Mouse (Mus musculus) lung, embryonic 16.5 days (tissue): ENCODE results near the gene Sbk2. TPM values are rescaled to one million over a fixed set of nuclear protein-coding genes. Genes with fewer than 3 reads are reported as not detected.

Source experiments
- ATAC-seq: fragments of 200-750 bp; cut with Nextera tagmentation; 2 replicates; pipeline ENCODE4 v1.8.0; 2017; ENCODE audit warnings: low read depth, mild to moderate bottlenecking, moderate library complexity
- H3K27ac ChIP-seq: fragments of 300-500 bp; sonication (generic); 2 replicates; pipeline ENCODE4 v1.5.1; 2014; ENCODE audit warnings: mild to moderate bottlenecking, control low read depth, low read length
- H3K27me3 ChIP-seq: fragments of 300-500 bp; sonication (generic); 2 replicates; pipeline ENCODE4 v1.6.1; 2014; ENCODE audit warnings: low read depth, low read length, mixed read lengths; ENCODE audit not compliant: control insufficient read depth, insufficient read depth
- H3K36me3 ChIP-seq: fragments of 300-500 bp; sonication (generic); 2 replicates; pipeline ENCODE4 v1.6.1; 2014; ENCODE audit warnings: low read length; ENCODE audit not compliant: control insufficient read depth, insufficient read depth
- H3K4me1 ChIP-seq: fragments of 300-500 bp; sonication (generic); replicated peaks from 2 replicates; pipeline ENCODE4 v1.6.1; 2014; ENCODE audit warnings: low read length, mixed read lengths; ENCODE audit not compliant: control insufficient read depth, insufficient read depth
- H3K4me2 ChIP-seq: fragments of 300-500 bp; sonication (generic); 2 replicates; pipeline ENCODE4 v1.6.1; 2014; ENCODE audit warnings: low read depth, low read length, control low read depth
- H3K4me3 ChIP-seq: fragments of 300-500 bp; sonication (generic); 2 replicates; pipeline ENCODE4 v1.5.1; 2014; ENCODE audit warnings: mild to moderate bottlenecking, low read length, control low read depth
- H3K9ac ChIP-seq: fragments of 300-500 bp; sonication (generic); 2 replicates; pipeline ENCODE4 v1.6.1; 2014; ENCODE audit warnings: low read length, control low read depth
- H3K9me3 ChIP-seq: fragments of 300-500 bp; sonication (generic); 2 replicates; pipeline ENCODE4 v1.6.1; 2016; ENCODE audit warnings: low read length; ENCODE audit not compliant: control insufficient read depth
- WGBS: fragments of 180-500 bp; shearing (Covaris S2); extraction: QIAGEN DNeasy Blood & Tissue Kit; methylation state at CpG from one replicate; pipeline ENCODE4 v1.1.7; 2014; 5-methylcytosine and 5-hydroxymethylcytosine counted together
- polyA plus RNA-seq: library from polyadenylated mRNA; unstranded; fragments of >200 nt; fragmentation: Nextera tagmentation; extraction: Ambion mirVana; gene quantifications from 2 replicates; pipeline ENCODE4 v1.2.1, GENCODE M21; 2015

Sbk2 gene
- polyA plus RNA-seq, 1 experiment from 2014 or later = 0.85 TPM

DNA sequence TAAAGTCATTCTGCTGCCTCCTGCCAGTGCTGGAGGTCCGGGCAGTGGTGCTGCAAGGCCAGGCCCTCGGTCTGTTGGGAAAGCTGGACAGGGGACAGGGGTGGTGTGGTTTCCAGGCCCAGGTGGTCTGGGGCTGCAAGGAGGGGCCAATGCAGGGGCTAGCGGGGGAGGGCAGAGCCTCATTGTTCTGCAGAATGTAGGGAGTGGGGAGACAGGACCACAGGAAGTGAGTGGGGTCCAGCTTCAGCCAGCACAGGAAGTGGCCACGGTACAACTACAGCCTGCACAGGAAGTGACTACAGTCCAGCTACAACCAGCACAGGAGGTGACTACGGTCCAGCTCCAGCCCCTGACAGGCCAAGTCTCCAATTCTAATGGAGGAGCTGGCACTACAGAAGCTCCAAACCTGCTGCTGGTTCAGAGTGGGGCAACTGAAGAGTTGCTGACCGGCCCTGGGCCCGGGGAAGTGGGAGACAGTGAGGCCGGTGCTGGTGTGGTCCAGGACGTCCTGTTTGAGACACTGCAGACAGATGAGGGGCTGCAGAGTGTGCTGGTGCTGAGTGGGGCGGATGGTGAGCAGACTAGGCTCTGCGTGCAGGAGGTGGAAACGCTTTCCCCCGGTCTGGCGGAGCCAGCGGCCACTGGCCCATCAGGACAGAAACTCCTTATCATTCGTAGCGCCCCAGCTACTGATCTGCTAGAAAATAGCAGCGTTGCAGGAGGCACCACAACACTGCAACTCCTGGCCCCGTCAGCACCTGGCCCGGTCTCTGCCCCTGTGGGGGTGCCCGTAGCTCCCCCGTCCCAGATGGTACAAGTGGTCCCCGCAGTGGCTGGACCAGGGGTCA is 43.0 kb downstream of the Sbk2 start:
- Histone ChIP-seq H3K9me3 (no peaks in the 10 kb centered on the region), H3K9ac (peak overlapping the region; percentile 20; the same call in 1 of the 2 replicates), H3K27ac (peak overlapping the region; percentile 62), H3K36me3 (peaks cover 19% of the 10 kb centered on the region), H3K4me2 (0 out of 2 replicates have a peak overlapping the region, but pooled peaks have one; percentile 17), H3K4me3 (no peak overlapping the region), H3K27me3 (no peaks in the 10 kb centered on the region), H3K4me1 (peaks cover 41% of the 10 kb centered on the region)
- WGBS = 51% methylated on average over 23 of the region's 23 CpGs
- no peak for ATAC-seq

DNA sequence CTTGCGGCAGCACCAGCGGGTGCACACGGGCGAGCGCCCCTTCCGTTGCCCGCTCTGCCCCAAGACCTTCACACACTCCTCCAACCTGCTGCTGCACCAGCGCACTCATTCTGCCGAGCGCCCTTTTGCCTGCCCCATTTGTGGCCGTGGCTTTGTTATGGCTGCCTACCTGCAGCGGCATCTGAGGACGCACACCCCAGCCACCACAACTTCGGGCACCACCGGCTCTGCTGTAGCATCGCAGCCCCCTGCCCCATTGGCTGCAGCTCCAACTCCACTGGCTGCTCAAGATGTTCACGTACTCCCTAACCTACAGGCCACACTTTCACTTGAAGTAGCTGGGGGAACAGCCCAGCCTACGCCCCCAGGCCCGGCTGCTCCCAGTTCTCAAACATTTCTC is 43.7 kb downstream of the Sbk2 start:
- Histone ChIP-seq H3K27me3 (no peaks in the 10 kb centered on the region), H3K36me3 (peaks cover 19% of the 10 kb centered on the region), H3K9ac (no peak overlapping the region), H3K4me1 (peaks cover 37% of the 10 kb centered on the region), H3K4me3 (no peak overlapping the region), H3K27ac (peak overlapping the region; percentile 62), H3K9me3 (no peaks in the 10 kb centered on the region), H3K4me2 (no peak overlapping the region)
- 88% methylated on average over 19 of the region's 19 CpGs for WGBS
- no peak for ATAC-seq

DNA sequence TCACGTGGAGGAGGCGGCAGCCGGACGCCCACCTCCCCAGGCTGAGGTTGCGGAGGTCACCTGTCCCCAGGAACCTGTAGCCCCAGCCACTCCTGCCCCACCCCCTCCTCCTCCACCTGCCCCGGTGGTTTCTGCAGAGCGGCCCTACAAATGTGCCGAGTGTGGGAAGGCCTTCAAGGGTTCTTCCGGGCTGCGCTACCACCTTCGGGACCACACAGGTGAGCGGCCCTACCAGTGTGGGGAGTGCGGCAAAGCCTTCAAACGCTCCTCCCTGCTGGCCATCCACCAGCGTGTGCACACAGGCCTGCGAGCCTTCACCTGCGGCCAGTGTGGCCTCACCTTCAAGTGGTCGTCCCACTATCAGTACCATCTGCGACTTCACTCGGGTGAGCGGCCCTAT is 44.2 kb downstream of the Sbk2 start:
- H3K27ac ChIP-seq = no peak overlapping the region
- ATAC-seq = no peak
- H3K27me3 ChIP-seq = no peaks in the 10 kb centered on the region
- peaks cover 33% of the 10 kb centered on the region for H3K4me1 ChIP-seq
- no peak overlapping the region for H3K9ac ChIP-seq
- H3K4me2 ChIP-seq = no peak overlapping the region
- 85% methylated on average over 21 of the region's 21 CpGs for WGBS
- peaks cover 19% of the 10 kb centered on the region for H3K36me3 ChIP-seq
- H3K9me3 ChIP-seq = no peaks in the 10 kb centered on the region
- no peak overlapping the region for H3K4me3 ChIP-seq

DNA sequence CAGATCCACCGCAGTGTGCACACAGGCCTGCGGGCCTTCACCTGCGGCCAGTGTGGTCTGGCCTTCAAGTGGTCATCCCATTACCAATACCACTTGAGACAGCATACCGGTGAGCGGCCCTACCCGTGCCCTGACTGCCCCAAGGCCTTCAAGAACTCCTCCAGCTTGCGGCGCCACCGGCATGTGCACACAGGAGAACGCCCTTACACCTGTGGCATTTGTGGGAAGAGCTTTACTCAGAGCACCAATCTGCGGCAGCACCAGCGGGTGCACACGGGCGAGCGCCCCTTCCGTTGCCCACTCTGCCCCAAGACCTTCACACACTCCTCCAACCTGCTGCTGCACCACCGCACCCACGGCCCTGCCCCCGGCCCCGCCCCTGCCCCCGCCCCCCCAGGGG is 45.1 kb downstream of the Sbk2 start:
- peaks cover 32% of the 10 kb centered on the region for H3K4me1 ChIP-seq
- no peak overlapping the region for H3K9ac ChIP-seq
- peaks cover 19% of the 10 kb centered on the region for H3K36me3 ChIP-seq
- H3K4me3 ChIP-seq = no peak overlapping the region
- ATAC-seq = no peak
- no peaks in the 10 kb centered on the region for H3K9me3 ChIP-seq
- WGBS = 91% methylated on average over 16 of the region's 21 CpGs
- H3K4me2 ChIP-seq = no peak overlapping the region
- no peak overlapping the region for H3K27ac ChIP-seq
- no peaks in the 10 kb centered on the region for H3K27me3 ChIP-seq

DNA sequence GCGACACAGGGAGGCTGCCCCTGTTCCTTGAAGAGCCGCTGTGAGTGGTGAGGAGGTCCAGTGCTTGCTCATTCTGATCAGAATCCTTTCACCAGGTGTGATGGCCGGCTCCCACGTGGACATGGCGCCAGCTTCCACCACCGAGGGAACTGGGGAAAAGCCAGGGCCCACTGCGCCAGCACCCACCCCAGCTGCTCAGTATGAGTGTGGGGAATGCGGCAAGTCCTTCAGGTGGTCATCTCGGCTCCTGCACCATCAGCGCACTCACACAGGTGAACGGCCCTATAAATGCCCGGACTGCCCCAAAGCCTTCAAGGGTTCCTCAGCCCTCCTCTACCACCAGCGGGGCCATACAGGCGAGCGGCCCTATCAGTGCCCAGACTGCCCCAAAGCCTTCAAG is 45.5 kb downstream of the Sbk2 start:
- Histone ChIP-seq H3K4me3 (no peak overlapping the region), H3K4me2 (no peak overlapping the region), H3K27ac (no peak overlapping the region), H3K4me1 (peaks cover 28% of the 10 kb centered on the region), H3K27me3 (no peaks in the 10 kb centered on the region), H3K36me3 (peaks cover 19% of the 10 kb centered on the region), H3K9me3 (no peaks in the 10 kb centered on the region), H3K9ac (no peak overlapping the region)
- WGBS = 91% methylated on average over 15 of the region's 15 CpGs
- no peak for ATAC-seq

DNA sequence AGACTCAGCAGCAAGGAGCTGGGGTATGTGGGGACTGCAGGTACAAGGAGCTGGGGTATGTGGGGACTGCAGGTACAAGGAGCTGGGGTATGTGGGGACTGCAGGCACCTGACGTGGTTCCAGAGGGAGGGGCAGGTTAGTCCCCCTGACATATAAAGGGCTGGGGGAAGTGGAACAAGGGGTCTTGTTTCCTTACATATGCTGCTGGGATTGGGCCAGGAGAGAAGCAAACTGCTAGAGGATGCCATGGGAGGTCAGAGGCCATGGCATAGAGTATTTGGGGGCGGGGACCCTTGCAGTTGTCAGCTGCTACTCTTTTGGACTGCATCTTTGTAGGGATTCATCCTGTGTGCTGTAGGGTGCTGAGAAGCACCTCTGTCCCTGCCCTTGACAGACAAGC is 46.7 kb downstream of the Sbk2 start:
- no peak overlapping the region for H3K9ac ChIP-seq
- no peak overlapping the region for H3K27ac ChIP-seq
- H3K9me3 ChIP-seq = no peaks in the 10 kb centered on the region
- H3K27me3 ChIP-seq = no peaks in the 10 kb centered on the region
- ATAC-seq = no peak
- peaks cover 16% of the 10 kb centered on the region for H3K4me1 ChIP-seq
- H3K36me3 ChIP-seq = peaks cover 19% of the 10 kb centered on the region
- H3K4me2 ChIP-seq = no peak overlapping the region
- 97% methylated on average over 2 of the region's 2 CpGs for whole genome bisulfite sequencing
- no peak overlapping the region for H3K4me3 ChIP-seq

DNA sequence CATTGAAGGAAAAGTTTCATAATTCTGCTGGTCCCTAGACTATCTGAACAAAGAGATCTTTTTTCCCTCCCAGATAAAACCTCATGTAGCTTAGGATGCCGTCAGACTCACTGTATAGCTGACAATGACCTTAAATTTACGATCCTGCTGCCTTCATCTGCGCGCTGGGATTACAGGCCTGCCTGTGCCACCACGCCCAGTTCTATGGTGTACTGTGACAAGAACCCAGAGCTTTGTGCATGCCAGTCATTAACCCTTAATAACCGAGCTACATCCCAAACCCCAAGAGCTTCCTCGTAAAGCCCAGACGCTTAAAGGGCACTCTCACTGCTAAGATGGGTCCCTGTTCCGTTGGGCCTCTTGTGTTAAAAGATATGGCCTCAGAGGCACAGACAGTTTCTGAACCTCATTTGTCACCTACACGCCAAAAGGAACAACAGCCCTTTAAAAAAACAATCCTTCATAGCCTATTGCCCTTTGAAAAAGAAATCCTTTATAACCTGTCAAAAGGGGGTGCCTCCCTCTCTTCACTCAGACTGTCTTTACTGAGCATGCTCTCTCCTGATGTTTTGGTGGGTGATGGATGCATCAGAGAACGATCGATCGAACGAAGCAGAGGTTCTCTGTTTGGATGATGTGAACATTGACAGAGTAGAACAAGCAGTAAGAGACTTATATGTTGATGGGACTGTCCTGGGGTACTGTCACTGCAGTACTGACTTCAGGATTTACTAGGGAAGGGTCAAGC is 48.4 kb downstream of the Sbk2 start:
- Histone ChIP-seq H3K4me2 (peak overlapping the region; percentile 91), H3K27me3 (no peaks in the 10 kb centered on the region), H3K9ac (peak overlapping the region; percentile 96), H3K4me3 (peak overlapping the region; percentile 77), H3K36me3 (peaks cover 19% of the 10 kb centered on the region), H3K4me1 (peaks cover 14% of the 10 kb centered on the region), H3K9me3 (no peaks in the 10 kb centered on the region), H3K27ac (peak overlapping the region; percentile 97)
- ATAC-seq = peak; percentile 59
- 13% methylated on average over 14 of the region's 14 CpGs for WGBS

DNA sequence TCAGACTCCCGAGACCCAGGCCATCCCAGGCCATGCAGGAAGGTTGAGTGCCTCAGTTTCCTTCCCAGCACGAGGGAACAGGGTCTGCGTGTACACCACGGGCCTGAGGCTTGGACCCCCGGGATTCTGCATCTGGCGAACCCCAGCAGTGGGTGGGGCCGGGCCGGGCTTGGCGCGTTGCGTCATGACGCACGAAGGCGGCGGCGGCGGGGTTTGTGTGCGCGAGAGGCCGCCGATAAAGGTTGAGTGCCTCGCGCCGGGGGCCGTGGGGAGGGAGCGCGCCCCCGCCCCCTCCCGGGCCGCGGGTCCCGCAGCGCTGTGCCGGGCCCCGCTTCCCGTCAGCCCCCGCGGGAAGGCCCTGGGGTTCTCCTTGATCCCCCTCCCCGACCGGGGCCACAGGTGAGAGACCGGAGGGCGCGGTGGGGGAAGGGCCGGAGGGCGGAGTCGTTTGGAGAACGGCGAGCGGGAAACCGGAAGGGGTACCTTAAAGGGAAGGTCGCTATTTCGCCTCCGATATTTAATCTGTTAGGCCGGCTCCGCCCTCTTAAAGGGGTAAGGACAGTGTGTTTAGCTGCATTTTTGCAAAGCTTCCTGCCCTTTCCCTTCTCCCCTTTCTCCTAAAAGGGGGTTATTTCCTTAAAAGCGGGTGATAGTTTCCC is 49.1 kb downstream of the Sbk2 start, which contains the start of gene Zfp628:
Gene Zfp628, plus strand, starts transcription at position 211 of the 659 bp plus-strand sequence.
- Histone ChIP-seq H3K4me2 (peak within 1 kb of the TSS; percentile 91), H3K9ac (peak within 1 kb of the TSS; percentile 96), H3K4me1 (peaks cover 13% of the 10 kb centered on the region), H3K36me3 (peaks cover 12% of the 10 kb centered on the region), H3K9me3 (no peaks in the 10 kb centered on the region), H3K27me3 (no peaks in the 10 kb centered on the region), H3K4me3 (peak within 1 kb of the TSS; percentile 77), H3K27ac (peak within 1 kb of the TSS; percentile 97)
- ATAC-seq = peak; percentile 93
- under 1% methylated on average over 31 of the region's 56 CpGs for WGBS

DNA sequence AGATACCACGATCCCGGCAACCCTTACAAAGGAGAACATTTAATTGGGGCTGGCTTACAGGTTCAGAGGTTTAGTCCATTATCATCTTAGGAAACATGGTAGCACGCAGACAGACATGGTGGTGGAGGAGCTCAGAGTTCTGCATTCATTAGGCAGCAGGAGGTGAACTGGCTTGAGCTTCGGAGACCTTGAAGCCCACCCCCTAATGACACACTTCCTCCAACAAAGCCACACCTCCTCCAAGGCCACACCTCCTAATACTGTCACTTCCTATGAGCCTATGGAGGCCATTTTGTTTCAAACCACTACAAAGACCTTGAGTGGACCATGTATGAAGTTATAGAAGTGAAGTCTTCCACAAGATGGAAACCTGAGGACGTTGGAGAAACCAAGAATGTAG is 52.0 kb downstream of the Sbk2 start:
- Histone ChIP-seq H3K9ac (no peak overlapping the region), H3K27ac (no peak overlapping the region), H3K36me3 (no peaks in the 10 kb centered on the region), H3K9me3 (no peaks in the 10 kb centered on the region), H3K4me2 (no peak overlapping the region), H3K4me3 (no peak overlapping the region), H3K27me3 (no peaks in the 10 kb centered on the region), H3K4me1 (peaks cover 13% of the 10 kb centered on the region)
- WGBS = 62% methylated on average over 5 of the region's 5 CpGs
- no peak for ATAC-seq
